Comparison of ENCODE assay signal across 31 mouse cellular contexts in genomic region chr12:17141791-17142190, GRCm38 (mm10). TPM values are rescaled to one million over a fixed set of nuclear protein-coding genes. Genes with fewer than 3 reads are reported as not detected.
DNase-seq lines count a peak whose midpoint lies in the region; ATAC-seq and TF ChIP-seq lines count a peak whose summit lies in the region.
"Had no signal": no experiment of that assay in that cellular context is flagged by ENCODE, and none has a peak within 500 bp of the region (broad histone marks: within the 10 kb centered on the region; RNA-seq: fewer than 3 reads in every experiment).

No protein-coding gene starts in this region.

- DNase-seq in forebrain, embryonic 14.5 days (ENCODE audit: low spot score): peak; percentile 20
- peak; percentile 19 for DNase-seq in lung, embryonic 14.5 days
- no peak for DNase-seq in lung, postnatal 25 days (ENCODE audit: low spot score)
- DNase-seq in ES-E14 (ENCODE audit: low read depth, low spot score): no peak
- DNase-seq in brain, embryonic 14.5 days (ENCODE audit: low read depth): peak; percentile 61
- DNase-seq: adrenal gland, adult 2 months; adrenal gland, postnatal 14 days; B cell, adult 2 months; cerebellum, adult 18-20 months; cerebellum, adult 9-11 months; cerebellum, postnatal 25 days; gastrocnemius, adult 2 months; gastrocnemius, postnatal 14 days; heart, adult 11 months had no signal

- no peaks in the 10 kb centered on the region for H3K27me3 ChIP-seq in forebrain, embryonic 14.5 days (replicated peaks; ENCODE audit: control insufficient read depth, insufficient read depth, low read length)
- no peaks in the 10 kb centered on the region for H3K27me3 ChIP-seq in forebrain, embryonic 13.5 days
- no peaks in the 10 kb centered on the region for H3K27me3 ChIP-seq in lung, embryonic 14.5 days (ENCODE audit: insufficient read depth, low read length)
- H3K27me3 ChIP-seq: CH12.LX; embryonic facial prominence, embryonic 13.5 days; forebrain, embryonic 15.5 days; hindbrain, embryonic 13.5 days had no signal

- no peak overlapping the region for H3K4me2 ChIP-seq in forebrain, embryonic 14.5 days (ENCODE audit: low read length)
- no peak overlapping the region for H3K4me2 ChIP-seq in forebrain, embryonic 13.5 days
- no peak overlapping the region for H3K4me2 ChIP-seq in lung, embryonic 14.5 days
- H3K4me2 ChIP-seq: embryonic facial prominence, embryonic 13.5 days; forebrain, embryonic 15.5 days; heart, embryonic 11.5 days; hindbrain, embryonic 13.5 days had no signal

- no peak for ATAC-seq in forebrain, embryonic 14.5 days
- no peak for ATAC-seq in forebrain, embryonic 13.5 days
- ATAC-seq in lung, embryonic 14.5 days (ENCODE audit: insufficient read depth): no peak
- no peak for ATAC-seq in megakaryocyte progenitor cell, adult 5-6 weeks (replicated peaks; ENCODE audit: poor library complexity)
- ATAC-seq in frontal cortex, adult (ENCODE audit: low TSS enrichment): no peak
- ATAC-seq: forebrain, embryonic 15.5 days; hindbrain, embryonic 16.5 days; inflammation-experienced regulatory T-cells, adult 6 months; intestine, postnatal 0 days had no signal

- no peaks in the 10 kb centered on the region for H3K9me3 ChIP-seq in forebrain, embryonic 14.5 days (replicated peaks; ENCODE audit: control insufficient read depth, low read length)
- H3K9me3 ChIP-seq in forebrain, embryonic 13.5 days (replicated peaks): no peaks in the 10 kb centered on the region
- no peaks in the 10 kb centered on the region for H3K9me3 ChIP-seq in lung, embryonic 14.5 days (ENCODE audit: low read depth, low read length)
- no peaks in the 10 kb centered on the region for H3K9me3 ChIP-seq in ES-E14 (ENCODE audit: control insufficient read depth, insufficient read depth, low read depth, low read length)
- H3K9me3 ChIP-seq: embryonic facial prominence, embryonic 13.5 days; forebrain, embryonic 10.5 days; forebrain, embryonic 15.5 days; hindbrain, embryonic 13.5 days had no signal

- no peaks in the 10 kb centered on the region for H3K36me3 ChIP-seq in forebrain, embryonic 14.5 days (ENCODE audit: control insufficient read depth, insufficient read depth, low read length)
- no peaks in the 10 kb centered on the region for H3K36me3 ChIP-seq in forebrain, embryonic 13.5 days (ENCODE audit: poor library complexity, severe bottlenecking)
- H3K36me3 ChIP-seq in lung, embryonic 14.5 days (ENCODE audit: insufficient read depth): no peaks in the 10 kb centered on the region
- no peaks in the 10 kb centered on the region for H3K36me3 ChIP-seq in ES-E14 (ENCODE audit: control insufficient read depth, insufficient read depth, low read length, poor library complexity, severe bottlenecking)
- H3K36me3 ChIP-seq: embryonic facial prominence, embryonic 13.5 days; forebrain, embryonic 10.5 days; forebrain, embryonic 15.5 days; hindbrain, embryonic 13.5 days had no signal

- H3K4me1 ChIP-seq in forebrain, embryonic 14.5 days (ENCODE audit: control insufficient read depth, insufficient read depth, low read length): no peaks in the 10 kb centered on the region
- no peaks in the 10 kb centered on the region for H3K4me1 ChIP-seq in forebrain, embryonic 13.5 days
- no peaks in the 10 kb centered on the region for H3K4me1 ChIP-seq in lung, embryonic 14.5 days (ENCODE audit: insufficient read depth)
- peaks cover 0 to 6% of the 10 kb centered on the region in 2 experiments; a peak in 1 of 4 replicates for H3K4me1 ChIP-seq in ES-E14 (ENCODE audit: control insufficient read depth in 2 of 2, insufficient read depth in 2 of 2, low read length in 2 of 2, poor library complexity in 1 of 2)

- TF ChIP-seq POLR2A in brain, embryonic 14.5 days (IDR thresholded peaks at IDR 0.05; ENCODE audit: borderline replicate concordance, extremely low read depth, insufficient read depth, insufficient read length, poor library complexity, severe bottlenecking): no peak

- TF ChIP-seq CTCF in lung, embryonic 14.5 days (IDR thresholded peaks at IDR 0.05; ENCODE audit: low read depth): no peak
- TF ChIP-seq CTCF in brain, embryonic 14.5 days (IDR thresholded peaks at IDR 0.05; ENCODE audit: borderline replicate concordance, extremely low read depth, insufficient read depth, insufficient read length): no peak

- no peak overlapping the region for H3K4me3 ChIP-seq in forebrain, embryonic 14.5 days (ENCODE audit: low read depth, low read length)
- no peak overlapping the region for H3K4me3 ChIP-seq in forebrain, embryonic 13.5 days
- H3K4me3 ChIP-seq in lung, embryonic 14.5 days (ENCODE audit: low read depth, low read length): no peak overlapping the region
- H3K4me3 ChIP-seq in ES-E14 (ENCODE audit: insufficient read depth in 1 of 2, low read depth in 1 of 2, low read length in 2 of 2, poor library complexity in 1 of 2, severe bottlenecking in 1 of 2): no peak overlapping the region
- H3K4me3 ChIP-seq: embryonic facial prominence, embryonic 13.5 days; forebrain, embryonic 10.5 days; forebrain, embryonic 15.5 days; gastrocnemius, adult 2 months; hindbrain, embryonic 13.5 days had no signal

- in situ Hi-C loops in ES-E14 (cut with MboI; ENCODE audit: low sequenced_read_pairs in 2 of 2, unreplicated experiment in 2 of 2): loop anchor here in 1 of 2 experiments (10.0 kb wide), 1 partner anchor 87 kb away; no protein-coding TSS in a partner anchor

- 23% methylated on average over 2 of the region's 2 CpGs for WGBS in forebrain, embryonic 14.5 days
- 27% methylated on average over 2 of the region's 2 CpGs for WGBS in forebrain, embryonic 13.5 days
- 26% methylated on average over 2 of the region's 2 CpGs for WGBS in lung, embryonic 14.5 days

- H3K9ac ChIP-seq in forebrain, embryonic 14.5 days (ENCODE audit: low read length): no peak overlapping the region
- H3K9ac ChIP-seq in forebrain, embryonic 13.5 days: no peak overlapping the region
- H3K9ac ChIP-seq in lung, embryonic 14.5 days: no peak overlapping the region
- no peak overlapping the region for H3K9ac ChIP-seq in ES-E14 (ENCODE audit: insufficient read depth, low read depth, low read length, poor library complexity, severe bottlenecking)
- H3K9ac ChIP-seq: embryonic facial prominence, embryonic 13.5 days; forebrain, embryonic 15.5 days; hindbrain, embryonic 13.5 days had no signal

- H3K27ac ChIP-seq in forebrain, embryonic 14.5 days (ENCODE audit: low read depth, low read length): no peak overlapping the region
- no peak overlapping the region for H3K27ac ChIP-seq in forebrain, embryonic 13.5 days
- no peak overlapping the region for H3K27ac ChIP-seq in lung, embryonic 14.5 days (ENCODE audit: low read depth)
- no peak overlapping the region for H3K27ac ChIP-seq in ES-E14 (ENCODE audit: insufficient read depth, low read depth, low read length, poor library complexity, severe bottlenecking)
- H3K27ac ChIP-seq: embryonic facial prominence, embryonic 13.5 days; forebrain, embryonic 10.5 days; forebrain, embryonic 15.5 days; gastrocnemius, adult 2 months; hindbrain, embryonic 13.5 days had no signal

TF ChIP-seq in ES-E14, 5 proteins besides CTCF, POLR2A, EP300 and RAD21:
- TF ChIP-seq ZC3H11A (IDR thresholded peaks at IDR 0.05; ENCODE audit: borderline replicate concordance, low read depth, low read length) (no peak), MAFK (IDR thresholded peaks at IDR 0.05; ENCODE audit: insufficient read depth, low read depth, low read length) (no peak), HCFC1 (IDR thresholded peaks at IDR 0.05; ENCODE audit: borderline replicate concordance, insufficient read depth, low read length) (no peak), CHD2 (IDR thresholded peaks at IDR 0.05; ENCODE audit: low read depth, low read length) (no peak), ZNF384 (IDR thresholded peaks at IDR 0.05; ENCODE audit: low read depth, low read length) (peak; percentile 77; the same call in 1 of the 2 replicates)
TF ChIP-seq in ES-E14: peak in this region for 1.

RNA-seq across cellular contexts. Expression of gene Kcnf1, which starts 34.9 kb away (rescaled TPM):
- 1.9 and 2.6 TPM in 2 replicates for polyA plus RNA-seq in forebrain, embryonic 14.5 days (2014; fragmentation: Nextera tagmentation; extraction: Ambion mirVana)
- polyA plus RNA-seq in forebrain, embryonic 13.5 days (2015; fragmentation: Nextera tagmentation; extraction: Ambion mirVana): 2.6 and 2.8 TPM in 2 replicates
- polyA plus RNA-seq in lung, embryonic 14.5 days (2014; fragmentation: Nextera tagmentation; extraction: Ambion mirVana): 0.19 and 0.34 TPM in 2 replicates
- 1.0 and 1.2 TPM in 2 replicates for total RNA-seq in ES-E14 (2012; rRNA removed)
- polyA plus RNA-seq in brain, embryonic 14.5 days (2012; rRNA removed): 5.4 and 6.4 TPM in 2 replicates
- not detected in 2 replicates for total RNA-seq in megakaryocyte progenitor cell, adult 5-6 weeks (2015)
- not detected in 2 replicates for total RNA-seq in megakaryocyte progenitor cell, adult 5-6 weeks (2017)
- total RNA-seq: CH12.LX; common myeloid progenitor, adult 5-6 weeks; heart, adult 8-10 months; heart, postnatal 25 days; hematopoietic stem cell, adult 5-6 weeks; MEL had no signal

Comparison
In these comparisons a context has a peak if more than half of its experiments do, and no peak if none do; other contexts are left out.
1. DNase-seq: peak in forebrain, embryonic 14.5 days (single experiment), lung, embryonic 14.5 days (single experiment) and brain, embryonic 14.5 days (single experiment); none in lung, postnatal 25 days (single experiment) and ES-E14 (single experiment).